Mouse (Mus musculus): ENCODE results near the gene Kcns3. TPM values are rescaled to one million over a fixed set of nuclear protein-coding genes. Genes with fewer than 3 reads are reported as not detected.

Kcns3 gene
- polyA plus RNA-seq, 1 experiment from 2014 or later: 0.39 TPM

Other genes with a start within 250 kb of the Kcns3 start
- not detected in 2 replicates for gene Msgn1, start 57.9 kb upstream of the Kcns3 start, polyA plus RNA-seq (2016; fragmentation: Nextera tagmentation; extraction: Ambion mirVana)
- gene Gen1, start 114.7 kb upstream of the Kcns3 start, polyA plus RNA-seq (2016; fragmentation: Nextera tagmentation; extraction: Ambion mirVana): 10.1 and 16.5 TPM in 2 replicates
- gene Smc6, start 114.8 kb upstream of the Kcns3 start, polyA plus RNA-seq (2016; fragmentation: Nextera tagmentation; extraction: Ambion mirVana): 76.1 and 118 TPM in 2 replicates